Mouse (Mus musculus) midbrain, embryonic 14.5 days (tissue): Measurements from ENCODE around the gene Zfp827. TPM values are rescaled to one million over a fixed set of nuclear protein-coding genes. Genes with fewer than 3 reads are reported as not detected.
"Not testable (repeated sequence)": the region's sequence is repeated elsewhere in the genome, so short reads cannot be mapped to it uniquely, and the experiment has no call there.

ENCODE experiments used
- ATAC-seq: fragments of 200-750 bp; cut with Nextera tagmentation; 2 replicates; pipeline ENCODE4 v1.8.0; 2017; ENCODE audit warnings: moderate number of reproducible peaks, moderate library complexity; ENCODE audit not compliant: low FRiP score, low TSS enrichment
- DNase-seq: peaks from one replicate; pipeline ENCODE4 v3.0.0-alpha.2; 2015
- H3K27ac ChIP-seq: fragments of 300-500 bp; sonication (generic); replicated peaks from 2 replicates; pipeline ENCODE4 v1.5.1; 2014; ENCODE audit warnings: mild to moderate bottlenecking, low read depth, low read length, moderate library complexity
- H3K27me3 ChIP-seq: fragments of 300-500 bp; sonication (generic); 2 replicates; pipeline ENCODE4 v1.6.1; 2014; ENCODE audit warnings: low read length, control low read depth, mixed read lengths; ENCODE audit not compliant: control insufficient read depth, insufficient read depth
- H3K36me3 ChIP-seq: fragments of 300-500 bp; sonication (generic); 2 replicates; pipeline ENCODE4 v1.6.1; 2014; ENCODE audit warnings: low read length, control low read depth; ENCODE audit not compliant: control insufficient read depth, insufficient read depth
- H3K4me1 ChIP-seq: fragments of 300-500 bp; sonication (generic); 2 replicates; pipeline ENCODE4 v1.6.1; 2014; ENCODE audit warnings: mild to moderate bottlenecking, antibody characterized with exemption, low read length, control low read depth; ENCODE audit not compliant: control insufficient read depth, insufficient read depth
- H3K4me2 ChIP-seq: fragments of 300-500 bp; sonication (generic); 2 replicates; pipeline ENCODE4 v1.6.1; 2014; ENCODE audit warnings: mild to moderate bottlenecking, low read length, moderate library complexity
- H3K4me3 ChIP-seq: fragments of 300-500 bp; sonication (generic); replicated peaks from 2 replicates; pipeline ENCODE4 v1.5.1; 2014; ENCODE audit warnings: low read depth, low read length
- H3K9ac ChIP-seq: fragments of 300-500 bp; sonication (generic); replicated peaks from 2 replicates; pipeline ENCODE4 v1.6.1; 2014; ENCODE audit warnings: mild to moderate bottlenecking, low read length, moderate library complexity
- H3K9me3 ChIP-seq: fragments of 300-500 bp; sonication (generic); 2 replicates; pipeline ENCODE4 v1.6.1; 2016; ENCODE audit warnings: low read length, control low read depth, mixed read lengths; ENCODE audit not compliant: control insufficient read depth
- WGBS: fragments of 180-500 bp; shearing (Covaris S2); extraction: QIAGEN DNeasy Blood & Tissue Kit; methylation state at CpG from one replicate; pipeline ENCODE4 v1.1.7; 2014; 5-methylcytosine and 5-hydroxymethylcytosine counted together
- polyA plus RNA-seq: library from polyadenylated mRNA; unstranded; fragments of >200 nt; fragmentation: Nextera tagmentation; extraction: Ambion mirVana; gene quantifications from 2 replicates; pipeline ENCODE4 v1.2.1, GENCODE M21; 2014

The Zfp827 gene
- polyA plus RNA-seq, 1 experiment from 2014 or later, result 20.2 TPM

DNA sequence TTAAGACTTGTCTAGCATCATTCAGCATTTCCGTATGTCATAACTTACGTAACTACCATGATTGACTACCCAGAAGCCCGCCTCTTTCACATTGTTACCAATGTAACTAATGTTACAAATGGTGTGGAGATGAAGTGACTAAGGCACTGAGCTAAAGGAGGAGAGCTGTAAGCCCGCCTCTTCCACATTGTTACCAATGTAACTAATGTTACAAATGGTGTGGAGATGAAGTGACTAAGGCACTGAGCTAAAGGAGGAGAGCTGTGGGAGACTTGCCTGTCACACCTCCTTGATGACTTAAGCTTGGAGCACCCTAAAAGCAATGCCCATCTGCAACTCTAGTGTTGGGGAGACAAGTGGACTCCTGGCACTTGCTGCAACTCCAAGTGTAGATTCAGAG is 100.3 kb downstream of the Zfp827 start:
- ATAC-seq, H3K4me3 ChIP-seq, DNase-seq, H3K9me3 ChIP-seq, H3K4me2 ChIP-seq, H3K27ac ChIP-seq, H3K27me3 ChIP-seq, H3K4me1 ChIP-seq, H3K9ac ChIP-seq: not testable (repeated sequence)
- H3K36me3 ChIP-seq, result peaks cover 49% of the 10 kb centered on the region
- 97% methylated on average over 4 of the region's 4 CpGs for WGBS

- no peak for ATAC-seq
- Histone ChIP-seq H3K4me2 (no peak overlapping the region), H3K27ac (no peak overlapping the region), H3K9ac (no peak overlapping the region), H3K36me3 (peaks cover 52% of the 10 kb centered on the region), H3K4me3 (no peak overlapping the region), H3K9me3 (no peaks in the 10 kb centered on the region), H3K4me1 (no peaks in the 10 kb centered on the region), H3K27me3 (no peaks in the 10 kb centered on the region)
- no peak for DNase-seq
- WGBS, result 98% methylated on average over 4 of the region's 4 CpGs
These were observed 111.4 kb downstream of the Zfp827 start for GRCm38 (mm10) chr8:79139614-79140013.

GRCm38 (mm10) chr8:79140981-79141380 is 112.7 kb downstream of the Zfp827 start:
- no peaks in the 10 kb centered on the region for H3K4me1 ChIP-seq
- no peak for DNase-seq
- no peaks in the 10 kb centered on the region for H3K27me3 ChIP-seq
- H3K9ac ChIP-seq, result no peak overlapping the region
- 90% methylated on average over 8 of the region's 8 CpGs for WGBS
- H3K9me3 ChIP-seq, result no peaks in the 10 kb centered on the region
- H3K4me2 ChIP-seq, result no peak overlapping the region
- no peak overlapping the region for H3K4me3 ChIP-seq
- H3K36me3 ChIP-seq, result peaks cover 46% of the 10 kb centered on the region
- 0 out of 2 replicates have a peak, but pooled peaks have one; percentile 20 for ATAC-seq
- no peak overlapping the region for H3K27ac ChIP-seq

DNA sequence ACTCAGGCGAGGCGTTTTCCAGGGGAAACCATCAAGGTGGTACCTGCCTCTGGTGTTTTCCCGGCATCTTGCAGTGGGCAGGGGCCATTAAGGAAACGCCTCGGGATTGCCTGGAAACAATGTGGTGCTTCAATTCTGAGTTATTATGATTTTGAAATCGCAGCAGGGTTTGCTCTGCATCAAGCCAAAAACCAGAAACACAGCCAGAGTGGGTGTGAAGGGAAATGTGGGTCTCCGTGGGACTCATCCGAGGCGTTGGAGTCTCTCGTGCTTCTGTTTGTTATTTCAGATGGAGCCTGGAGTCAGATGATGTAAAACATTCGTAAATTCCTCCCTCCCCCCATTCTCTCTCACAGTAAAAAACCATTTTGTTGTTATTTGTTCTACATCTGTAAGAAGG is 113.4 kb downstream of the Zfp827 start:
- no peak overlapping the region for H3K27ac ChIP-seq
- H3K4me2 ChIP-seq, result no peak overlapping the region
- WGBS, result 92% methylated on average over 11 of the region's 11 CpGs
- no peak overlapping the region for H3K4me3 ChIP-seq
- H3K9ac ChIP-seq, result no peak overlapping the region
- ATAC-seq (no peak), DNase-seq (no peak)
- H3K27me3 ChIP-seq, result no peaks in the 10 kb centered on the region
- no peaks in the 10 kb centered on the region for H3K4me1 ChIP-seq
- H3K9me3 ChIP-seq, result no peaks in the 10 kb centered on the region
- peaks cover 43% of the 10 kb centered on the region for H3K36me3 ChIP-seq

DNA sequence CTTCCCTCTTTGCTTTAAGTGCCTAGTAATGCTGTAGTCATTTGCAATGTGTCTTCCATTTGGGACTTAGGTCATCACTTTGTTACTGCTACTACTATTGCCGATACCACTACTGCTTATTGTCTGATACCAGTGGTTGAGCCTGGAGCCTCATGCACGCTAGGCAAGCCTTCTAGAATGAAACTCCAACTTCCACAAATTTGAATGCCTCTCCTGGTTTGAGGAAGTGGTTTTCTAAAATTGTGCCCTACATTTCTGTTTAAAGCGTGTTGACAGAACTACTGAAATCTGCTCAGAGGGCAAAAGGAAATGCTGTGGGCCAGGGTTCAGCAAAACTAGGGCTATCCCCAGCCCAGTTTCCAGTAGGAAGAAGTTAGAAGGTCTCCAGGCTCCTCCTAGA is 115.5 kb downstream of the Zfp827 start:
- WGBS, result 98% methylated on average over 3 of the region's 3 CpGs
- Histone ChIP-seq H3K27me3 (no peaks in the 10 kb centered on the region), H3K4me1 (no peaks in the 10 kb centered on the region), H3K9me3 (no peaks in the 10 kb centered on the region), H3K36me3 (peaks cover 28% of the 10 kb centered on the region), H3K4me2 (no peak overlapping the region), H3K4me3 (no peak overlapping the region), H3K27ac (no peak overlapping the region), H3K9ac (no peak overlapping the region)
- ATAC-seq (no peak), DNase-seq (no peak)

- WGBS, result 78% methylated on average over 8 of the region's 8 CpGs
- Histone ChIP-seq H3K4me1 (no peaks in the 10 kb centered on the region), H3K4me3 (no peak overlapping the region), H3K4me2 (no peak overlapping the region), H3K27ac (no peak overlapping the region), H3K36me3 (peaks cover 25% of the 10 kb centered on the region), H3K27me3 (no peaks in the 10 kb centered on the region), H3K9me3 (no peaks in the 10 kb centered on the region), H3K9ac (no peak overlapping the region)
- DNase-seq, result no peak
- no peak for ATAC-seq
These were observed 117.0 kb downstream of the Zfp827 start for GRCm38 (mm10) chr8:79145210-79145609.

DNA sequence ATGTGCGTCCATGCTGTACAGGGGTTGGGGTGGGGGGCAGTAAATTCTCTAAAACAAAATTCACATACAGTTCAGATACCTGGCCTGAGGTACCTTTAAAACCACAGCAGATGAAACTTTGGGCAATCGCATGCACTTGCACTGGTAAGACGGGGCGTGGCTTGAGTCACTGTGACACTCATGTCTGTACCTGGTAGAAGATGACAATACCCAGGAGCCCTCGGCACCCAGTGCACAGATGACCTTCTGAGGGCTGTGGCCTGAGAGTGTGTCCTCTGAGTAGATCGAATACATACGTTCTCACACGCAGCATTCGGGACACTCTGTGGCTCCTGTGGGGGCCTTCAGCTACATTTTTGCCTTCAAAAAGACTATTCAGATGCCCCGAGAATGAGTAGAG is 117.4 kb downstream of the Zfp827 start:
- 94% methylated on average over 10 of the region's 10 CpGs for WGBS
- ATAC-seq, result no peak

DNA sequence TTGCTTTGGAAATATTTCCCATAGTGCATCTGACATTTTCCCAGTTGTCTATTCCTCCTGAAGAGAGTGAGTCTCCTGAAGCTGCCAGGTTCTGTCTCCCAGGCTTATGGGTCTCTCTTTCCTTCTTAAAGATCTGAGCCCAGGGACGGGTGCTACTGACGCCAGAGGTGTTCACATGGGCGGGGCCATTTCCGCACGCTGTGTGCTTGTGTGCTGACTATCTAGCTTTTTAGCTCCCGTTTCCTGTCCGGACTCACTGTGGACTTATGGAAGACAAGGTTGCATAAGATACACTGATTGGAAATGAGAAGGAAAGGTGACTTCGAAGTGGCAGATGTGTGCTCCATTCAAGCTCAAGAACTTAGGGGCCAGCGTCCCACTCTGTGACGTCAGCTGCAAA is 120.6 kb downstream of the Zfp827 start:
- no peak overlapping the region for H3K4me2 ChIP-seq
- DNase-seq, result no peak
- 90% methylated on average over 10 of the region's 10 CpGs for WGBS

More for the DNA sequence above, 117.4 kb downstream of the Zfp827 start:
- H3K27ac ChIP-seq, result no peak overlapping the region
- no peak for DNase-seq
- peaks cover 25% of the 10 kb centered on the region for H3K36me3 ChIP-seq
- H3K9ac ChIP-seq, result no peak overlapping the region
- no peaks in the 10 kb centered on the region for H3K4me1 ChIP-seq
- H3K9me3 ChIP-seq, result no peaks in the 10 kb centered on the region
- no peak overlapping the region for H3K4me3 ChIP-seq
- H3K4me2 ChIP-seq, result no peak overlapping the region
- no peaks in the 10 kb centered on the region for H3K27me3 ChIP-seq

GRCm38 (mm10) chr8:79149880-79150279 is 121.6 kb downstream of the Zfp827 start:
- Histone ChIP-seq H3K4me3 (no peak overlapping the region), H3K36me3 (peaks cover 21% of the 10 kb centered on the region; the same call in 1 of the 2 replicates), H3K4me1 (no peaks in the 10 kb centered on the region), H3K4me2 (no peak overlapping the region), H3K9me3 (no peaks in the 10 kb centered on the region), H3K27ac (no peak overlapping the region), H3K9ac (no peak overlapping the region), H3K27me3 (no peaks in the 10 kb centered on the region)
- DNase-seq (no peak), ATAC-seq (no peak)
- 96% methylated on average over 10 of the region's 10 CpGs for WGBS

More for the DNA sequence above, 120.6 kb downstream of the Zfp827 start:
- no peaks in the 10 kb centered on the region for H3K9me3 ChIP-seq
- H3K9ac ChIP-seq, result no peak overlapping the region
- H3K4me1 ChIP-seq, result no peaks in the 10 kb centered on the region
- ATAC-seq, result no peak
- no peak overlapping the region for H3K27ac ChIP-seq
- no peaks in the 10 kb centered on the region for H3K27me3 ChIP-seq
- no peak overlapping the region for H3K4me3 ChIP-seq
- peaks cover 21% of the 10 kb centered on the region; the same call in 1 of the 2 replicates for H3K36me3 ChIP-seq
